Mouse (Mus musculus) E14TG2a.4 (cell line): Measurements from ENCODE around the gene Cox5a.

ENCODE experiments used
- CTCF ChIP-seq: conservative IDR thresholded peaks from 2 replicates; pipeline ENCODE4 v1.5.1; 2014; ENCODE audit warnings: low read length
- NANOG ChIP-seq: IDR thresholded peaks from 2 replicates; pipeline ENCODE4 v1.6.1; 2014; ENCODE audit warnings: borderline replicate concordance, low read length, mixed read lengths
- POU5F1 ChIP-seq: IDR thresholded peaks from 2 replicates; pipeline ENCODE4 v1.6.1; 2014; ENCODE audit warnings: low read length, borderline replicate concordance

GRCm38 (mm10) chr9:57543951-57544350, 22.9 kb downstream of the Cox5a start:
- TF ChIP-seq CTCF (no peak), POU5F1 (no peak), NANOG (no peak)
